In the genomic region with DNA sequence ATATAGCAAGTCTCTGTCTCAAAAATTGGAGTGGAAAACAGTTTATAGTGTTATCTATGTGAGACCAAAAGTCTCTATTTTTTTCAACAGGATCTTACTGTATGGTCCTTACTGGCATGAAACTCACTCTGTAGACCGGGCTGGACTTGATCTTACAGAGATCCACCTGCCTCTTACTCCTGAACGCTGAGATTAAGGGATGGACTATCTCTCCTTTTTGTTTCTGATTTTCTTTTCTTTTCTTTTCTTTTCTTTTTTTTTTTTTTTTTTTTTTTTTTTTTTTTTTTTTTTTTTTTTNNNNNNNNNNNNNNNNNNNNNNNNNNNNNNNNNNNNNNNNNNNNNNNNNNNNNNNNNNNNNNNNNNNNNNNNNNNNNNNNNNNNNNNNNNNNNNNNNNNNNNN, we compare ENCODE assay signal across 16 mouse cellular contexts.
"Had no signal": no experiment of that assay in that cellular context is flagged by ENCODE, and none has a peak within 500 bp of the region (broad histone marks: within the 10 kb centered on the region; RNA-seq: fewer than 3 reads in every experiment).

No protein-coding gene starts in this region.

- H3K9ac ChIP-seq: neural tube, embryonic 13.5 days; neural tube, embryonic 15.5 days; stomach, embryonic 15.5 days had no signal

- H3K27ac ChIP-seq: neural tube, embryonic 13.5 days; neural tube, embryonic 15.5 days; stomach, embryonic 15.5 days; stomach, postnatal 0 days had no signal

- DNase-seq: retina, postnatal 1 day; right cerebral cortex, adult 18-20 months; right cerebral cortex, postnatal 14 days; right cerebral cortex, postnatal 25 days; right cerebral cortex, postnatal 4 days; spleen, adult 18-20 months; thymus, adult 18-20 months; thymus, adult 2 months; thymus, postnatal 14 days; thymus, postnatal 25 days; thymus, postnatal 36 days; thymus, postnatal 4 days had no signal

- H3K36me3 ChIP-seq: neural tube, embryonic 13.5 days; neural tube, embryonic 15.5 days; stomach, embryonic 15.5 days had no signal

- H3K9me3 ChIP-seq: neural tube, embryonic 13.5 days; neural tube, embryonic 15.5 days; stomach, embryonic 15.5 days had no signal

- H3K27me3 ChIP-seq: stomach, embryonic 15.5 days had no signal

- H3K4me1 ChIP-seq: stomach, embryonic 15.5 days had no signal

- H3K4me2 ChIP-seq: neural tube, embryonic 13.5 days; neural tube, embryonic 15.5 days; stomach, embryonic 15.5 days had no signal

- H3K4me3 ChIP-seq: neural tube, embryonic 13.5 days; neural tube, embryonic 15.5 days; stomach, embryonic 15.5 days had no signal
